Mouse (Mus musculus) spleen, adult 2 months (tissue): Measurements from ENCODE around the gene Lrp1. TPM values are rescaled to one million over a fixed set of nuclear protein-coding genes. Genes with fewer than 3 reads are reported as not detected.
A peak's percentile ranks its signal among the peaks of the same experiment; 100 is the strongest.

ENCODE experiments used
- DNase-seq, 2 experiments: peaks; one replicate each; pipeline versions ENCODE4 v3.0.0 to v3.0.0-alpha.2; 2012 to 2021; ENCODE audit warnings: low spot score in 2 of 2, low read depth in 1 of 2
- H3K27ac ChIP-seq: fragments of 200-500 bp; 2 replicates; pipeline ENCODE4 v1.5.1; 2012; ENCODE audit warnings: low read length, inconsistent platforms; ENCODE audit not compliant: insufficient read depth
- H3K27me3 ChIP-seq: fragments of 200-500 bp; 2 replicates; pipeline ENCODE4 v1.6.1; 2012; ENCODE audit warnings: mild to moderate bottlenecking, moderate library complexity, low read length, inconsistent platforms; ENCODE audit not compliant: control insufficient read depth, insufficient read depth
- H3K36me3 ChIP-seq: fragments of 200-500 bp; 2 replicates; pipeline ENCODE4 v1.6.1; 2012; ENCODE audit warnings: mild to moderate bottlenecking, low read length, inconsistent platforms; ENCODE audit not compliant: control insufficient read depth, insufficient read depth
- H3K4me1 ChIP-seq: fragments of 200-500 bp; 2 replicates; pipeline ENCODE4 v1.6.1; 2011; ENCODE audit warnings: inconsistent platforms; ENCODE audit not compliant: control insufficient read depth, insufficient read depth, insufficient read length
- H3K4me3 ChIP-seq: fragments of 200-500 bp; 2 replicates; pipeline ENCODE4 v1.5.1; 2011; ENCODE audit warnings: mild to moderate bottlenecking, inconsistent platforms; ENCODE audit not compliant: insufficient read depth, insufficient read length; ENCODE audit errors: extremely low read depth
- CTCF ChIP-seq: fragments of 200-500 bp; IDR thresholded peaks from 2 replicates; pipeline ENCODE4 v1.5.1; 2011; ENCODE audit warnings: mild to moderate bottlenecking, inconsistent platforms; ENCODE audit not compliant: insufficient read depth, insufficient read length, insufficient replicate concordance; ENCODE audit errors: extremely low read depth
- POLR2A ChIP-seq: fragments of 200-500 bp; IDR thresholded peaks from 2 replicates; pipeline ENCODE4 v1.6.1; 2011; ENCODE audit warnings: low read depth, low read length, inconsistent platforms
- WGBS: fragments of 180-500 bp; shearing (Covaris S2); methylation state at CpG from one replicate; pipeline ENCODE4 v1.1.7; 2018; 5-methylcytosine and 5-hydroxymethylcytosine counted together
- polyA plus RNA-seq: library from polyadenylated mRNA; depleted of rRNA; stranded (reverse); fragments of >200 nt; gene quantifications from 2 replicates; pipeline ENCODE4 v1.2.3, GENCODE M21; 2012

The Lrp1 gene
- polyA plus RNA-seq, 1 experiment, result 98.7 TPM

- TF ChIP-seq CTCF, result no peak
- TF ChIP-seq POLR2A, result no peak
- Histone ChIP-seq H3K4me3 (peak overlapping the region; percentile 62), H3K27ac (peak overlapping the region; percentile 95), H3K27me3 (no peaks in the 10 kb centered on the region), H3K4me1 (peaks cover 36% of the 10 kb centered on the region), H3K36me3 (peaks cover 18% of the 10 kb centered on the region)
- WGBS, result 21% methylated on average over 14 of the region's 14 CpGs
- DNase-seq, result no peak
Measured at GRCm38 (mm10) chr10:127665366-127666181, 44.6 kb upstream of the Lrp1 start.

DNA sequence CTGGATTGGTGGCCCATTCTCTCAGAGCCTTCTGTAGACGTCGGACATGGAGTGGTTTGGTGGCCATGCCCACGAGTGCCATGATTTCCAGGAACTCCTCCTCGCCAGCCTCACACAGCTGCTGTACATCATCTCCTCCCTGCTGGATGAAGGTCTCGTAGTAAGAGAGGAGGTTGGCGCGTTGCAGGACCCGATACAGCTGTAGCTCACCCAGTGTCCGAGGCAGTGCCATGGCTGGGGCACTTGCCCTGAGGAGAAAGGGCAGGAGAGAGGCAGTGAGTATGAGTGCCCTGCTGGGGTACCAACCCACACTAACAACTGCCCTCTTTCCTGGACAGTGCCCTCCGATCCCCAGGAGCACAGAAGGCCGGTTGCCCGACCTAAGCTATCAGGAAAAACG lies 43.9 kb upstream of the Lrp1 start:
- Histone ChIP-seq H3K36me3 (peaks cover 20% of the 10 kb centered on the region), H3K27ac (no peak overlapping the region), H3K4me1 (peaks cover 36% of the 10 kb centered on the region), H3K4me3 (0 out of 2 replicates have a peak overlapping the region, but pooled peaks have one; percentile 5), H3K27me3 (no peaks in the 10 kb centered on the region)
- TF ChIP-seq POLR2A, result no peak
- no peak for TF ChIP-seq CTCF
- no peak for DNase-seq
- 80% methylated on average over 13 of the region's 13 CpGs for WGBS

DNA sequence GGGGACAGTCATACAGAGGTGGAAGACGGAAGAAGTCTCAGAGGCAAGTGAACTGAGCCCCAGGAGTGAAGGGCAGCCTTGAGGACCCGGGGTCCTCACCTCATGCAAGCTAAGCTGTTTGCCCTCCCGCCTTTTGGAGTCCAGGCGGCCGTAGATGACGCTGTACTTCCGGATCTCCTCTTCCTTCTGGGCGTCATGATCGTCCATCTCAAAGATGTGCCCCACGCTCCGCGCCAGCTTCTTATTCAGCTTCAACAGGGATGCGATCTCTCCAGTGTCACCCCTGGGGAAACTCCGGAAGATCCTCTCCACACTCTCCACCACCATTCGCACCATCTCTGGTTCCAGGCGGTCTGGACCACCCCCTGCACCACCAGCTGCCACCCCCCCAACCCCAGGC lies 43.2 kb upstream of the Lrp1 start:
- 87% methylated on average over 16 of the region's 16 CpGs for WGBS
- no peak for DNase-seq
- H3K4me3 ChIP-seq, result no peak overlapping the region

GRCm38 (mm10) chr10:127663590-127663989 lies 42.6 kb upstream of the Lrp1 start:
- no peak for DNase-seq

More for the DNA sequence above, 43.2 kb upstream of the Lrp1 start:
- no peak for TF ChIP-seq CTCF
- no peak for TF ChIP-seq POLR2A
- peak overlapping the region; percentile 41; the same call in 1 of the 2 replicates for H3K27ac ChIP-seq
- peaks cover 30% of the 10 kb centered on the region for H3K4me1 ChIP-seq
- no peaks in the 10 kb centered on the region for H3K27me3 ChIP-seq
- H3K36me3 ChIP-seq, result peaks cover 27% of the 10 kb centered on the region

GRCm38 (mm10) chr10:127662666-127663253 lies 41.8 kb upstream of the Lrp1 start:
- Histone ChIP-seq H3K27me3 (no peaks in the 10 kb centered on the region), H3K36me3 (peaks cover 32% of the 10 kb centered on the region), H3K4me3 (no peak overlapping the region), H3K4me1 (peaks cover 24% of the 10 kb centered on the region), H3K27ac (peak overlapping the region; percentile 89)
- 71% methylated on average over 19 of the region's 19 CpGs for WGBS
- TF ChIP-seq CTCF (peak; percentile 46; the same call in 1 of the 2 replicates), POLR2A (no peak)
- peak in 1 of 2 experiments; percentile 63 for DNase-seq

More at GRCm38 (mm10) chr10:127663590-127663989, 42.6 kb upstream of the Lrp1 start:
- Histone ChIP-seq H3K4me1 (peaks cover 24% of the 10 kb centered on the region), H3K4me3 (no peak overlapping the region), H3K27me3 (no peaks in the 10 kb centered on the region), H3K36me3 (peaks cover 27% of the 10 kb centered on the region), H3K27ac (no peak overlapping the region)
- TF ChIP-seq POLR2A (no peak), CTCF (no peak)
- WGBS, result 81% methylated on average over 5 of the region's 5 CpGs

DNA sequence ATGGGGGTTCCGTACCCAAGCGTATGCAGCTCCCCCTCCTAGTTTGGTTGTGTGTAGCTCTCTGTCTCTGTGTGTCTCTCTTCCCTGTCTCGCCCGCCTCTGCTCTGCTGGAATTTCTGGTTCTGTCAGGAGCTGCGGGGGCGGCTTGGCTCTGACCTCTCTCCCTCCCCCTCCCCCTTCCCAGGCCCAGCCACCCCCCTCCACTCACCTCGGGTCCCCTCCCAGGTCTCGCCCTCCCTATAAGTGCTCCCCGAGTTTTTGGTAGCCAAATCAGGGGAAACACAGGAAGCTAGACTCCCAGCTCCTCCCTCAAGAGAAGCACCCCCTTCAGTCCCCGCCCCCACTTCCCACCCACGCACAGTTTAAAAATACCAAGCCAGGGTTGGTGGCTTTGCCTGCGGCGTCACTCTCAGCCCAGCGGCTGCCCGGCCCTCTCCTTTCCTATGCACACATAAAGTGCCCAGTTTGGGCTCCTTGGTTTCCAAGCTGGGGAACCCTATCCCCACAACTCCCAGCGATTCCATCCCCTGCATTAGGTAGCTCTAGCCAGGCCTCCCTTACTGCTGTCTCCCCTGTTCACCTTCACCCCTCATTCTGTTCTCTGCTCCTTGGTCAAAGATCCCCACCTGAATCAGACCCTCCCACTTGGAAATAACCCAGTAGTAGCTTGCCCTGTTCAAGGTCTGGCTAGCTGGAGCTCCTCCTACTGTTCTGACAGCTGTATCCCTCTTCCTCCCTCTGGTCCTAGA lies 41.1 kb upstream of the Lrp1 start:
- TF ChIP-seq POLR2A (no peak), CTCF (no peak)
- peak overlapping the region; percentile 89 for H3K27ac ChIP-seq
- DNase-seq, result peak; percentile 52 to 54
- H3K4me1 ChIP-seq, result peaks cover 24% of the 10 kb centered on the region
- no peaks in the 10 kb centered on the region for H3K27me3 ChIP-seq
- WGBS, result 10% methylated on average over 15 of the region's 16 CpGs
- peak overlapping the region; percentile 24; the same call in 1 of the 2 replicates for H3K4me3 ChIP-seq
- H3K36me3 ChIP-seq, result peaks cover 36% of the 10 kb centered on the region
